Mouse (Mus musculus): ENCODE data around the gene Cnn2. TPM values are rescaled to one million over a fixed set of nuclear protein-coding genes. Genes with fewer than 3 reads are reported as not detected.

The Cnn2 gene
- polyA plus RNA-seq, 1 experiment from 2014 or later = 9.8 TPM

- Histone ChIP-seq H3K36me3 (ENCODE audit: inconsistent target) (peaks cover 35% of the 10 kb centered on the region), H3K4me3 (ENCODE audit: inconsistent target) (no peak overlapping the region), H3K27ac (no peak overlapping the region), H3K79me2 (ENCODE audit: inconsistent target) (peaks cover 22% of the 10 kb centered on the region)
- 96% methylated on average over 25 of the region's 25 CpGs for WGBS (ENCODE audit: missing documents)
Measured at GRCm38 (mm10) chr10:80013609-80014008, 25.2 kb downstream of the Cnn2 start.

DNA sequence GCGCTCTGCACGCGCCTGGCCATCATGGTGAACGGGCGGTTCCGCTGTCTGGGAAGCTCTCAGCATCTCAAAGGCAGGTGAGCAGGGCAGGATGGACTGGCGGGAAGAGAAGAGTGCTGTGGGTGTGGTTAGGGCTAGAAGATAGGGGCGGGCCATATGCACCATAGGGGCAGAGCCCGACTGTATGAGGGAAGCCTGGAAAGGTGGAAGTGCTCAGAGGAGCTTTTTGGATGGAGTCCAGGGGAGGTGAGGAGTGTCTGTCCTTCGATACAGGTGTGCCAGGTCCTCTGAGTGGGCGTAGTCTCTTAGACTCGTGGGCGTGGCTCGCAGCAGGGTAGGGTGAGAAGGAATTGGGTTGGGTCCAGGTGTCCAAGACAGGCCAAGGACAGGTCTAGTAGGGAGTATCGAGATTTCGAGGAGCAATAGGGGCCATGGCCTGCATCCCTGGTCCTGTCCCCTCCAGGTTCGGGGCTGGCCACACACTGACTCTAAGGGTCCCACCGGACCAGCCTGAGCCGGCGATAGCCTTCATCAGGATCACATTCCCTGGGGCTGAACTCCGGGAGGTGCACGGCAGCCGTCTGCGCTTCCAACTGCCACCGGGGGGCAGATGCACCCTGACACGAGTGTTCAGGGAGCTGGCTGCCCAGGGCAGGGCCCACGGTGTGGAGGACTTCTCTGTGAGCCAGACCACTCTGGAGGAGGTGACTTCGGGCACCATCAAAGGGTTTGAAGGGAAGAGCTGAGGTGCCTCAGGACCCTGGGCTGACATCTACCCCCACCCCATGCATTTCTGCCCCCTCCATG is 26.3 kb downstream of the Cnn2 start:
- Histone ChIP-seq H3K4me3 (ENCODE audit: inconsistent target) (no peak overlapping the region), H3K36me3 (ENCODE audit: inconsistent target) (peaks cover 31% of the 10 kb centered on the region), H3K27ac (no peak overlapping the region), H3K79me2 (ENCODE audit: inconsistent target) (peaks cover 32% of the 10 kb centered on the region)
- 81% methylated on average over 24 of the region's 28 CpGs for WGBS (ENCODE audit: missing documents)

DNA sequence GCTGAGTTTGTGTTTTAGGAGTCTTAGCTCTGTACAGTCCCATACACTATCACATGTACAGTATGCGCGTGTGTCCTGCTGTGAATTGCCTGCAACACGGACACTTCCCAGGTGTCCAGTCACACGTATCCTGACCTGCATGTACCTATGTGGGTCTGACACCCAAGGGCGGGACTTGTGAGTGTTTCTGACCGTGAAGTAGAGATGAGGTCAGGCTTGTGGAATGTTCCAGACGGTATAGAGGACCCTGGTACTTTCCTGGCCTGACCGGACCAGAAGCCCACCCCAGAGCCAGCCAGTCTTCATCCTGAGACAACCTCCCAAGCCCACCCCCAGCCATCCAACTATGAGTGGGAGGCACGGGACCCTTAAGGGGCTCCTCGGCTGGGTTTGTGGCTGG is 27.2 kb downstream of the Cnn2 start:
- Histone ChIP-seq H3K4me3 (ENCODE audit: inconsistent target) (no peak overlapping the region), H3K27ac (peak overlapping the region; percentile 97; the same call in 1 of the 2 replicates)
- WGBS (ENCODE audit: missing documents) = 89% methylated on average over 10 of the region's 10 CpGs

DNA sequence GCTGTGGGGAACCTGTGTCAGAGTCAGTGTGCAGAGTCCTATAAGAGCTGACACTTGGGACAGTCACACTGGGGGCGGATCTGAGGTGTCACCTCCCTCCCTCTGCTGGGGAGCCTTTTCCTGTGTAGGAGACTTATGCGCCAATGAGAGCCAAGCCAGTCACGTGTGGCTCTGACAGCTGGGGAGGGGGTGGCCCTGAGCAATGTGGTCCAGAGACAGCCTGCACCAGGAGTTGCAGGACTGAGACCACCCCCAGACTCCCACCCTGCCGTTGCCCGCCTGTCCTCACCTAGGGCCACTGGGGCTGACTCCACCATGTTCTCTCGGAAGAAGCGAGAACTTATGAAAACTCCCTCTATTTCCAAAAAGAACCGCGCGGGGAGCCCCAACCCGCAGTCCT is 28.1 kb downstream of the Cnn2 start, which contains the start of gene Arhgap45:
Gene Arhgap45 (plus strand): TSS at position 143 of the 400 bp plus-strand sequence.
- peaks cover 51% of the 10 kb centered on the region for H3K79me2 ChIP-seq (ENCODE audit: inconsistent target)
- peaks cover 31% of the 10 kb centered on the region; the same call in 1 of the 2 replicates for H3K36me3 ChIP-seq (ENCODE audit: inconsistent target)
- H3K27ac ChIP-seq = peak within 1 kb of the TSS; percentile 97
- peak within 1 kb of the TSS; percentile 90 for H3K4me3 ChIP-seq (ENCODE audit: inconsistent target)
- WGBS (ENCODE audit: missing documents) = 0% methylated on average over 11 of the region's 11 CpGs

More for the DNA sequence above, 27.2 kb downstream of the Cnn2 start:
- Histone ChIP-seq H3K79me2 (ENCODE audit: inconsistent target) (peaks cover 41% of the 10 kb centered on the region), H3K36me3 (ENCODE audit: inconsistent target) (peaks cover 29% of the 10 kb centered on the region; the same call in 1 of the 2 replicates)

GRCm38 (mm10) chr10:80016931-80017330 is 28.5 kb downstream of the Cnn2 start:
- peaks cover 31% of the 10 kb centered on the region; the same call in 1 of the 2 replicates for H3K36me3 ChIP-seq (ENCODE audit: inconsistent target)

DNA sequence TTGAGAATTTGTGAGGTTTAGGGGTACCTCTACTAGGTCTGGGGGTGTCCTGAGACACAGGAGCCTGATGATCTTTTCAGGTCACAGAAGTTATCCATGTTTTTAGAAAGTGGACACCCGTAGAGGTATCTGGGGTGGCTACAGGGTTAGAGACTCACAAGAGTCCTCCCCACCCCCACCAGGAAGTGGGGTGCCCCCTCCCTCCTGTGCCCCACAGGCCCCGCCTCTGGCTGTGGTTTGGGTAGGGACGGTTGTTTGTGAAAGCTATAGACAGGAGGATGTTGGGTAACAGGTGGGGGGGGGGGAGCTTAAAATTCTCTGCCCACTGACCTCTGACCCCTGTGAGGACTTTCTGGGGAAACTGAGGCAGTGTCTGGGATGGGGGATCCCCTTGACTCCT is 29.0 kb downstream of the Cnn2 start:
- peak overlapping the region; percentile 90 for H3K4me3 ChIP-seq (ENCODE audit: inconsistent target)
- H3K79me2 ChIP-seq (ENCODE audit: inconsistent target) = peaks cover 59% of the 10 kb centered on the region
- 0% methylated on average over 1 of the region's 3 CpGs for WGBS (ENCODE audit: missing documents)
- peaks cover 31% of the 10 kb centered on the region; the same call in 1 of the 2 replicates for H3K36me3 ChIP-seq (ENCODE audit: inconsistent target)
- H3K27ac ChIP-seq = peak overlapping the region; percentile 97

More at GRCm38 (mm10) chr10:80016931-80017330, 28.5 kb downstream of the Cnn2 start:
- peak overlapping the region; percentile 97 for H3K27ac ChIP-seq
- peak overlapping the region; percentile 90 for H3K4me3 ChIP-seq (ENCODE audit: inconsistent target)
- 0% methylated on average over 10 of the region's 10 CpGs for WGBS (ENCODE audit: missing documents)
- H3K79me2 ChIP-seq (ENCODE audit: inconsistent target) = peaks cover 55% of the 10 kb centered on the region

DNA sequence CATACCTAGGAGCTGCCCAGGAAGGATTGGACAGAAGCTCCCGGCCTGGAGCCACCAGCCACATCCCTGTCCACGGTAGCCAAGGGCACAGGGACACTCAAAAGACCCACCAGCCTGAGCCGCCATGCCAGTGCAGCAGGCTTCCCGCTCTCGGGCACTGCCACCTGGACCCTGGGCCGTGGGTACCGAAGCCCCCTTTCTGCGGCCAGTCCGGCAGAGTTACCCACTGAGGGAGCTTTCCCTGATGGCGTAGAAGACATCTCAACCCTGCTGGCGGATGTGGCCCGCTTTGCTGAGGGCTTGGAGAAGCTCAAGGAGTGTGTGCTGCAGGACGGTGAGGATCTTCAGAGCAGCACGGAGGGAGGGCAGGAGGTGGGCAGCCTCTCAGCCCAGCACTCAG is 29.4 kb downstream of the Cnn2 start:
- peaks cover 35% of the 10 kb centered on the region; the same call in 1 of the 2 replicates for H3K36me3 ChIP-seq (ENCODE audit: inconsistent target)
- peak overlapping the region; percentile 97 for H3K27ac ChIP-seq
- H3K79me2 ChIP-seq (ENCODE audit: inconsistent target) = peaks cover 63% of the 10 kb centered on the region
- WGBS (ENCODE audit: missing documents) = 2% methylated on average over 13 of the region's 14 CpGs
- peak overlapping the region; percentile 90 for H3K4me3 ChIP-seq (ENCODE audit: inconsistent target)

DNA sequence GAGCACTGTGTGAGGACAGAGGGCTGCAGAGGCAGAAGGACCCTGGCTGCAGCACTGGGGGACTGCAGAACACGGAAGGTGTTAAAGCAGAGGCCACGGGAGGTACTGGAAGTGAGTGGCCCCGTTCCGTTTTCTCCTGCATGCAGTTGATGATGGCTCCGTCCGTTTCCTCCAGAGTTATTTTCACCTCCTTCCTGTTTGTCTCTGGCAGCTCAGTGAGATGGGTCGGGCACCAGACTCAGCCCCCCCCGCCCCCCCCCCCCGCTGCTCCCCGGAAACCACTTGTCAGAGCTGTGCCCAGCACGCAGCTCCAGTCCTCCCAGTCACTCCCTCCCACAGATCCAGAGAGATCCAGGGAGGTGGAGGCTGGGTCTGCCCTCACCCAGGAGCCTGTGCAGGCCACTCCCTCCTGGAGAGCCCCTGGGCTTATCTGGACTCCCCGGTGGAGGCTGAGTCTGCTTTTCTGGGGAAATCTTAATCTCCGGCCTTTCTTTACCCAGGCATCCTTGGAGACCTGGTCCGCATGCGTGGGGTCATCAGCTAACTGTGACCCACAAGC is 30.4 kb downstream of the Cnn2 start:
- Histone ChIP-seq H3K36me3 (ENCODE audit: inconsistent target) (peaks cover 46% of the 10 kb centered on the region; the same call in 1 of the 2 replicates), H3K79me2 (ENCODE audit: inconsistent target) (peaks cover 74% of the 10 kb centered on the region), H3K4me3 (ENCODE audit: inconsistent target) (peak overlapping the region; percentile 90), H3K27ac (peak overlapping the region; percentile 97)
- 20% methylated on average over 10 of the region's 15 CpGs for WGBS (ENCODE audit: missing documents)

DNA sequence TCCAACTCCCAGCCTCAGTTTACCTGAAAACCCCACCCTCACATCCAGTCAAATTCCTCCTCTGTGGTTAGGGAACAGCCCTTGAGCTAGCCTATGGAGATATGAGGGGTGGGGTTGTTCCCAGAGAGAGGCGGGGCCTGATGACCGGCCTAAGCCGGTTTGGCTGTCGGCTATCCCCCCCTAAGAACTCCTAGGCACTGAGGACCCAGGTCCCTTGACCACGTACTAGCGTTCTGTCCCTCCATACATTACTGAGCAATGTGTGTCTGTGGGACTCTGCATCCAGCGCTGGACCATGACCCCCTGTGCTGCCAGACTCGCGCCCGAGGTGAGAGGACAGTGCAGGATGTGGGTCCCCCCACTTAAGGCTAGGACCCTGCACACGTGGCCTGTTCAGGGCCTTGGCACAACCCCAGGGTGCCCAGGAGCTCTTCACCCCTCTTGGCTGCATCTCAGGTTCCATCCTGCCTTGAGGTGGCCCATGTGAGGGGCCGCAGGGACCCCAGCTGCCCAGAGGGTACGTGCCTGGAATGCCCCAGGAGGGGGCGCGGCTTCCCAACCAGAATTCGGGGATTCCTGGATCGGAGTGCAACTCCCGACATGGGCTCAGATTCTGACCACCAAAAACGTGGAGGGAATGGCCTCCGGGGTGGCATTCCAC is 31.2 kb downstream of the Cnn2 start:
- Histone ChIP-seq H3K4me3 (ENCODE audit: inconsistent target) (no peak overlapping the region), H3K27ac (peak overlapping the region; percentile 97), H3K36me3 (ENCODE audit: inconsistent target) (peaks cover 49% of the 10 kb centered on the region; the same call in 1 of the 2 replicates), H3K79me2 (ENCODE audit: inconsistent target) (peaks cover 82% of the 10 kb centered on the region)
- WGBS (ENCODE audit: missing documents) = 89% methylated on average over 19 of the region's 20 CpGs

DNA sequence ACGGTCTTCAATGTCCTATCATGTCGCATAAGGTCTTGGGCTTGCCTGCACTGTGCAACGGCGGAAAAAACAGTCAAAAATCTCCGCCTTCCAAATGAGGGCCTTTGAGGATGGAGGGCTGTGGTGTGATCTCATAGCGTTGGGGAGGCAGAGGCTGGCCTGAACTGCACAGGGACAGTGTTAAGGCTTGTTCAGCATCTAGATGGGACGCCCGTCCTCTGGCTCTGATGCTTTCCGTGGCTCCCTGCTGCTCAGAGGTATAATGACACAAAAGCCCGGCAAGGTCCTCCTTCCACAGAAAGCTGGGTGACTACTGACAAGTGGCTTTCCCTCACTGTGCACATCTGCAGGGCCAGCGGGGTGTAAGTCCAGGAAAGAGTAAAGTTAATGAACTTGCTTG is 31.8 kb downstream of the Cnn2 start:
- Histone ChIP-seq H3K4me3 (ENCODE audit: inconsistent target) (no peak overlapping the region), H3K36me3 (ENCODE audit: inconsistent target) (peaks cover 55% of the 10 kb centered on the region), H3K27ac (no peak overlapping the region), H3K79me2 (ENCODE audit: inconsistent target) (peaks cover 88% of the 10 kb centered on the region)
- 92% methylated on average over 11 of the region's 11 CpGs for WGBS (ENCODE audit: missing documents)

DNA sequence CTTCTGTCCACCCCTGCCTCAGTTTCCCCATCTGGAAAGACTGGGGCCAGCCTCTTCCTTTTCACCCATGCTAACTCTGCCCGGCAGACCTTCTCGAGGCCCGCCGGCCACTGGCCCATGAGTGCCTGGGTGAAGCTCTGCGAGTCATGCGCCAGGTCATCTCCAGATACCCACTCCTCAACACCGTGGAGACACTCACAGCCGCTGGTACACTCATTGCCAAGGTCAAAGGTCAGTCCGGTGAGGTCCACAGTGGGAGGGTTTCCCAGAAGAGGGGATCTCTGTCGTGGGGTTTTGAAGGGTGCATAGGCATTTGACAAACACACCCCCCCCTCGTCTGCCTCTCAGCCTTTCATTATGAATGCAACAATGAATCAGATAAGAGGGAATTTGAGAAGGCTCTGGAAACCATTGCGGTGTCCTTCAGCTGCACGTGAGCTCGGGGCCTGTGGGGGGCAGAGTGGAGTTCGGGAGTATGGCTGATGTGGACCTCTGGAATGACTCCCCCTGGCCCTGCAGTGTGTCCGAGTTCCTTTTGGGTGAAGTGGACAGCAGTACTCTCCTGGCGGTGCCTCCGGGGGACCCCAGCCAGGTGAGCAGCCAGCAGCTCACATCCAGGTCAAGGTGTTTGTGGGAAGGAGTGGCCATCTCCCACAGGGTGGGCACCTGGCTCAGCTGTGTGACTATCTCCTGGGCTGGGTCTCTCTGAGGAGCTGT is 32.4 kb downstream of the Cnn2 start:
- no peak overlapping the region for H3K4me3 ChIP-seq (ENCODE audit: inconsistent target)
- 90% methylated on average over 17 of the region's 18 CpGs for WGBS (ENCODE audit: missing documents)
- peaks cover 61% of the 10 kb centered on the region for H3K36me3 ChIP-seq (ENCODE audit: inconsistent target)
- no peak overlapping the region for H3K27ac ChIP-seq
- peaks cover 93% of the 10 kb centered on the region for H3K79me2 ChIP-seq (ENCODE audit: inconsistent target)

DNA sequence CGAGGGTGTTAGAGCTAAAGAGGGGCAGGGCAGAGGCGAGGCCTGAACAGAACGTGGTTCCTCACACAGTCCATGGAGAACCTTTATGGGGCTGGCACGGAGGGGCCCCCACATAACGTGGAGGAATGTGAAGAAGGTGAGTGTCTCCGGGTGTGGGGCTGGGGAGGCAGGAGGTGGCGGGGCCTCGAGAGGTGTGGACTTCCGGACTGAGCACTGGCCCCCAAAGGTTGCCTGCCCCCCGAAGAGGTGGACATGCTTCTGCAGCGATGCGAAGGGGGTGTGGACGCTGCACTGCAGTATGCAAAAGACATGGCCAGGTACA is 32.9 kb downstream of the Cnn2 start:
- Histone ChIP-seq H3K27ac (no peak overlapping the region), H3K36me3 (ENCODE audit: inconsistent target) (peaks cover 66% of the 10 kb centered on the region), H3K4me3 (ENCODE audit: inconsistent target) (no peak overlapping the region), H3K79me2 (ENCODE audit: inconsistent target) (peaks cover 98% of the 10 kb centered on the region)
- WGBS (ENCODE audit: missing documents) = 73% methylated on average over 13 of the region's 13 CpGs

DNA sequence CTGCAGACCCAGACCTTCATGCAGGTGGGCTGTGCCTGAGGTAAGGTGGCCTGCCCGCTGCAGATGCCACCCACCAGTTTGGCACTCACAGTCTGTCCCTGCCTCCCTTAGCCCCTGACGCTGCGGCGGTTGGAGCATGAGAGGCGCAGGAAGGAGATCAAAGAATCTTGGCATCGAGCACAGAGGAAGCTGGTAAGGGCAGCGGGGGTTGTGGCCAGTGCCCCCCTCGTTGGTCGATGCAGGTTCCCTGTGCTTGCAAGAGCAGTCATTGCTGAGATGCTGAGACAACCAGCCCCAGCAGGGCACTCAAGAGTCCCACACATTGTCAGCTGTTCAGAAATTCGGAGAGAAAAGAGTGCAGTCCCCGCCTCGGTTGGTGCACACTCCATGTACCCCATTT is 33.8 kb downstream of the Cnn2 start:
- Histone ChIP-seq H3K79me2 (ENCODE audit: inconsistent target) (peaks cover 100% of the 10 kb centered on the region), H3K36me3 (ENCODE audit: inconsistent target) (peaks cover 75% of the 10 kb centered on the region), H3K4me3 (ENCODE audit: inconsistent target) (no peak overlapping the region), H3K27ac (0 out of 2 replicates have a peak overlapping the region, but pooled peaks have one; percentile 4)
- 27% methylated on average over 12 of the region's 12 CpGs for WGBS (ENCODE audit: missing documents)

DNA sequence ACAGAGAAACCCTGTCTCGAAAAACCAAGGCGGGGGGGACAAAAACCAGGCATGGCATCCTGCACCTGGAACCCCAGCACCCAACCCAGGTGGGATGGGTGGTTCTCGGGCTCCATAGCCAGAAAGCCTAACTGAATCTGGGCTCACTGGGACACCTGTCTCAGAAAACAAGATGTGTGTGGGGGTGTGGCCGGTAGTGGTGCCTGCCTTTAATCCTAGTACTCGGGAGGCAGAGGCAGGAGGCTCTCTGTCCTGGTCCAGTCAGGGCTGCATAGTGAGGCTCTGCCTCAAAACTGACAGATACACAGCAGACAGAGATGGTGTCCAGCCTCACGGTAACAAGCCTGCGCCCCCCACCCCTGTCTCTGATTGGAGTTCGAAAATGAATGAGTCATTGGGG is 34.4 kb downstream of the Cnn2 start:
- peaks cover 81% of the 10 kb centered on the region for H3K36me3 ChIP-seq (ENCODE audit: inconsistent target)
- no peak overlapping the region for H3K4me3 ChIP-seq (ENCODE audit: inconsistent target)
- WGBS (ENCODE audit: missing documents) = 83% methylated on average over 8 of the region's 8 CpGs
- H3K79me2 ChIP-seq (ENCODE audit: inconsistent target) = peaks cover 100% of the 10 kb centered on the region
- 0 out of 2 replicates have a peak overlapping the region, but pooled peaks have one; percentile 79 for H3K27ac ChIP-seq

All from macrophage (primary cell).